Mouse (Mus musculus): ENCODE results near the gene Tet1. TPM values are rescaled to one million over a fixed set of nuclear protein-coding genes. Genes with fewer than 3 reads are reported as not detected.

Tet1 gene
- polyA plus RNA-seq, 1 experiment from 2014 or later = 39.2 TPM

- H3K27me3 ChIP-seq = no peaks in the 10 kb centered on the region
- H3K9me3 ChIP-seq = no peaks in the 10 kb centered on the region
- H3K36me3 ChIP-seq (replicated peaks) = no peaks in the 10 kb centered on the region
- H3K27ac ChIP-seq = no peak overlapping the region
- ATAC-seq (ENCODE audit: low FRiP score) = no peak
- WGBS = 46% methylated on average over 8 of the region's 8 CpGs
- no peak overlapping the region for H3K4me3 ChIP-seq (replicated peaks)
- no peak overlapping the region for H3K4me2 ChIP-seq
- no peak overlapping the region for H3K9ac ChIP-seq
- no peaks in the 10 kb centered on the region for H3K4me1 ChIP-seq
These were observed 7.0 kb downstream of the Tet1 start for GRCm38 (mm10) chr10:62901826-62902225.

GRCm38 (mm10) chr10:62900144-62900543 lies 8.7 kb downstream of the Tet1 start:
- Histone ChIP-seq H3K9ac (no peak overlapping the region), H3K4me1 (no peaks in the 10 kb centered on the region), H3K36me3 (replicated peaks) (no peaks in the 10 kb centered on the region), H3K4me3 (replicated peaks) (no peak overlapping the region), H3K9me3 (no peaks in the 10 kb centered on the region), H3K4me2 (no peak overlapping the region), H3K27ac (no peak overlapping the region), H3K27me3 (no peaks in the 10 kb centered on the region)
- no peak for ATAC-seq (ENCODE audit: low FRiP score)
- WGBS = 96% methylated on average over 4 of the region's 4 CpGs

GRCm38 (mm10) chr10:62898061-62898460 lies 10.7 kb downstream of the Tet1 start:
- Histone ChIP-seq H3K9me3 (no peaks in the 10 kb centered on the region), H3K9ac (no peak overlapping the region), H3K36me3 (replicated peaks) (no peaks in the 10 kb centered on the region), H3K4me3 (replicated peaks) (no peak overlapping the region), H3K27me3 (no peaks in the 10 kb centered on the region), H3K27ac (no peak overlapping the region), H3K4me1 (no peaks in the 10 kb centered on the region), H3K4me2 (no peak overlapping the region)
- WGBS = 85% methylated on average over 2 of the region's 2 CpGs
- ATAC-seq (ENCODE audit: low FRiP score) = no peak

GRCm38 (mm10) chr10:62897437-62897836 lies 11.4 kb downstream of the Tet1 start:
- Histone ChIP-seq H3K4me3 (replicated peaks) (no peak overlapping the region), H3K4me2 (no peak overlapping the region), H3K4me1 (no peaks in the 10 kb centered on the region), H3K27me3 (no peaks in the 10 kb centered on the region), H3K9me3 (no peaks in the 10 kb centered on the region), H3K27ac (no peak overlapping the region), H3K36me3 (replicated peaks) (no peaks in the 10 kb centered on the region), H3K9ac (no peak overlapping the region)
- WGBS = 95% methylated on average over 3 of the region's 3 CpGs
- no peak for ATAC-seq (ENCODE audit: low FRiP score)

GRCm38 (mm10) chr10:62896774-62897173 lies 12.0 kb downstream of the Tet1 start:
- 72% methylated on average over 4 of the region's 4 CpGs for WGBS
- Histone ChIP-seq H3K4me3 (replicated peaks) (no peak overlapping the region), H3K27me3 (no peaks in the 10 kb centered on the region), H3K27ac (no peak overlapping the region), H3K36me3 (replicated peaks) (no peaks in the 10 kb centered on the region), H3K9me3 (no peaks in the 10 kb centered on the region), H3K4me1 (no peaks in the 10 kb centered on the region), H3K9ac (no peak overlapping the region), H3K4me2 (no peak overlapping the region)
- no peak for ATAC-seq (ENCODE audit: low FRiP score)

- Histone ChIP-seq H3K4me2 (no peak overlapping the region), H3K36me3 (replicated peaks) (no peaks in the 10 kb centered on the region), H3K4me1 (no peaks in the 10 kb centered on the region), H3K9ac (no peak overlapping the region), H3K27ac (no peak overlapping the region), H3K4me3 (replicated peaks) (no peak overlapping the region), H3K9me3 (no peaks in the 10 kb centered on the region), H3K27me3 (no peaks in the 10 kb centered on the region)
- WGBS = 79% methylated on average over 4 of the region's 4 CpGs
- ATAC-seq (ENCODE audit: low FRiP score) = no peak
These were observed 12.8 kb downstream of the Tet1 start for GRCm38 (mm10) chr10:62896035-62896434.

GRCm38 (mm10) chr10:62895386-62895785 lies 13.4 kb downstream of the Tet1 start:
- no peak overlapping the region for H3K9ac ChIP-seq
- H3K9me3 ChIP-seq = no peaks in the 10 kb centered on the region
- no peak overlapping the region for H3K4me3 ChIP-seq (replicated peaks)
- no peaks in the 10 kb centered on the region for H3K36me3 ChIP-seq (replicated peaks)
- no peaks in the 10 kb centered on the region for H3K27me3 ChIP-seq
- 88% methylated on average over 6 of the region's 6 CpGs for WGBS
- no peak for ATAC-seq (ENCODE audit: low FRiP score)
- no peak overlapping the region for H3K27ac ChIP-seq
- no peaks in the 10 kb centered on the region for H3K4me1 ChIP-seq
- no peak overlapping the region for H3K4me2 ChIP-seq

GRCm38 (mm10) chr10:62894447-62894846 lies 14.3 kb downstream of the Tet1 start:
- H3K27me3 ChIP-seq = no peaks in the 10 kb centered on the region

GRCm38 (mm10) chr10:62893356-62893884 lies 15.4 kb downstream of the Tet1 start:
- no peaks in the 10 kb centered on the region for H3K9me3 ChIP-seq
- H3K27me3 ChIP-seq = no peaks in the 10 kb centered on the region
- no peak overlapping the region for H3K9ac ChIP-seq
- H3K27ac ChIP-seq = no peak overlapping the region
- H3K36me3 ChIP-seq (replicated peaks) = no peaks in the 10 kb centered on the region
- no peaks in the 10 kb centered on the region for H3K4me1 ChIP-seq
- H3K4me2 ChIP-seq = no peak overlapping the region
- no peak overlapping the region for H3K4me3 ChIP-seq (replicated peaks)
- no peak for ATAC-seq (ENCODE audit: low FRiP score)
- 76% methylated on average over 6 of the region's 6 CpGs for WGBS

More at GRCm38 (mm10) chr10:62894447-62894846, 14.3 kb downstream of the Tet1 start:
- no peak for ATAC-seq (ENCODE audit: low FRiP score)
- Histone ChIP-seq H3K4me1 (no peaks in the 10 kb centered on the region), H3K4me3 (replicated peaks) (no peak overlapping the region), H3K36me3 (replicated peaks) (no peaks in the 10 kb centered on the region), H3K9me3 (no peaks in the 10 kb centered on the region), H3K27ac (no peak overlapping the region), H3K9ac (no peak overlapping the region), H3K4me2 (no peak overlapping the region)
- 83% methylated on average over 3 of the region's 3 CpGs for WGBS

- no peak overlapping the region for H3K9ac ChIP-seq
- H3K4me3 ChIP-seq (replicated peaks) = no peak overlapping the region
- H3K27me3 ChIP-seq = 0 out of 2 replicates have a peak, but pooled peaks cover 2% of the 10 kb centered on the region
- no peak for ATAC-seq (ENCODE audit: low FRiP score)
- H3K4me2 ChIP-seq = no peak overlapping the region
- WGBS = 36% methylated on average over 4 of the region's 4 CpGs
- no peak overlapping the region for H3K27ac ChIP-seq
- no peaks in the 10 kb centered on the region for H3K9me3 ChIP-seq
- H3K4me1 ChIP-seq = no peaks in the 10 kb centered on the region
- H3K36me3 ChIP-seq (replicated peaks) = no peaks in the 10 kb centered on the region
These were observed 16.1 kb downstream of the Tet1 start for GRCm38 (mm10) chr10:62892549-62893232.

- Histone ChIP-seq H3K9me3 (no peaks in the 10 kb centered on the region), H3K36me3 (replicated peaks) (no peaks in the 10 kb centered on the region), H3K9ac (no peak overlapping the region), H3K4me3 (replicated peaks) (no peak overlapping the region), H3K27me3 (0 out of 2 replicates have a peak, but pooled peaks cover 2% of the 10 kb centered on the region), H3K27ac (no peak overlapping the region), H3K4me1 (peaks cover 5% of the 10 kb centered on the region), H3K4me2 (no peak overlapping the region)
- WGBS = 88% methylated on average over 3 of the region's 3 CpGs
- ATAC-seq (ENCODE audit: low FRiP score) = no peak
These were observed 17.8 kb downstream of the Tet1 start for GRCm38 (mm10) chr10:62891025-62891424.

GRCm38 (mm10) chr10:62886799-62887591 lies 21.8 kb downstream of the Tet1 start:
- H3K9ac ChIP-seq = peak overlapping the region; percentile 68
- no peaks in the 10 kb centered on the region for H3K36me3 ChIP-seq (replicated peaks)
- H3K4me2 ChIP-seq = peak overlapping the region; percentile 95
- H3K4me3 ChIP-seq (replicated peaks) = peak overlapping the region; percentile 65
- ATAC-seq (ENCODE audit: low FRiP score) = peak; percentile 84
- no peaks in the 10 kb centered on the region for H3K9me3 ChIP-seq
- 0 out of 2 replicates have a peak, but pooled peaks cover 11% of the 10 kb centered on the region for H3K27me3 ChIP-seq
- under 1% methylated on average over 56 of the region's 56 CpGs for WGBS
- H3K27ac ChIP-seq = peak overlapping the region; percentile 46; the same call in 1 of the 2 replicates
- peaks cover 13% of the 10 kb centered on the region for H3K4me1 ChIP-seq
